Mouse (Mus musculus) C2C12 (cell line): ENCODE results near the gene Wnk1. TPM values are rescaled to one million over a fixed set of nuclear protein-coding genes. Genes with fewer than 3 reads are reported as not detected.
A peak's percentile ranks its signal among the peaks of the same experiment; 100 is the strongest.

Experiments used
- H3K27me3 ChIP-seq: one replicate; pipeline ENCODE4 v1.6.1; 2011; ENCODE audit not compliant: control insufficient read depth, insufficient read depth, insufficient read length
- H3K36me3 ChIP-seq: one replicate; pipeline ENCODE4 v1.6.1; 2011; ENCODE audit not compliant: control insufficient read depth, insufficient read depth
- H3K4me3 ChIP-seq: one replicate; pipeline ENCODE4 v1.5.1; 2011; ENCODE audit warnings: mild to moderate bottlenecking, control low read depth; ENCODE audit not compliant: poor library complexity, insufficient read depth, severe bottlenecking
- H3K79me2 ChIP-seq: one replicate; pipeline ENCODE4 v1.6.1; 2011; ENCODE audit not compliant: control insufficient read depth, insufficient read depth
- H3K79me3 ChIP-seq: one replicate; pipeline ENCODE4 v1.6.1; 2011; ENCODE audit warnings: low read depth, control low read depth
- H3ac ChIP-seq: one replicate; pipeline ENCODE3; 2011; ENCODE audit warnings: low read depth; ENCODE audit not compliant: control insufficient read depth, insufficient read length
- CEBPB ChIP-seq: IDR thresholded peaks from one replicate; pipeline ENCODE4 v1.6.1; 2011; ENCODE audit warnings: low read depth, mild to moderate bottlenecking, control low read depth, moderate library complexity
- CTCF ChIP-seq: IDR thresholded peaks from one replicate; pipeline ENCODE4 v1.5.1; 2011; ENCODE audit not compliant: control insufficient read depth, insufficient read depth, insufficient read length
- FOSL1 ChIP-seq: IDR thresholded peaks from one replicate; pipeline ENCODE4 v1.8.0; 2011; ENCODE audit warnings: mild to moderate bottlenecking, low read length; ENCODE audit not compliant: poor library complexity, insufficient read depth, severe bottlenecking
- MAX ChIP-seq: IDR thresholded peaks from one replicate; pipeline ENCODE4 v1.6.1; 2011; ENCODE audit warnings: mild to moderate bottlenecking, control low read depth
- MYOD1 ChIP-seq: IDR thresholded peaks from one replicate; pipeline ENCODE4 v1.6.1; 2011; ENCODE audit warnings: low read depth; ENCODE audit not compliant: control insufficient read depth, insufficient read length
- MYOG ChIP-seq: IDR thresholded peaks from one replicate; pipeline ENCODE4 v1.6.1; 2011; ENCODE audit not compliant: control insufficient read depth, insufficient read length; ENCODE audit errors: extremely low read depth
- USF1 ChIP-seq: IDR thresholded peaks from one replicate; pipeline ENCODE4 v1.6.1; 2011; ENCODE audit warnings: low read depth, mild to moderate bottlenecking, control low read depth, moderate library complexity
- polyA plus RNA-seq: library from polyadenylated mRNA; unstranded; fragments of >200 nt; fragmentation: generic; extraction: Trizol; gene quantifications from one replicate; pipeline ENCODE4 v1.2.1, GENCODE M21; 2012; ENCODE audit warnings: missing spikeins

Gene Wnk1
- polyA plus RNA-seq, 1 experiment: 63.8 TPM

GRCm38 (mm10) chr6:120037636-120038365 is 671 bp downstream of the Wnk1 start:
- H3K36me3 ChIP-seq: peaks cover 39% of the 10 kb centered on the region
- peak overlapping the region; percentile 81 for H3K4me3 ChIP-seq
- TF ChIP-seq CEBPB: no peak
- TF ChIP-seq CTCF: no peak
- no peak for TF ChIP-seq FOSL1
- TF ChIP-seq MYOD1: no peak
- no peak for TF ChIP-seq MYOG
- no peak for TF ChIP-seq USF1
- no peak for TF ChIP-seq MAX
- peaks cover 56% of the 10 kb centered on the region for H3K79me2 ChIP-seq
- peak overlapping the region; percentile 99 for H3ac ChIP-seq
- H3K27me3 ChIP-seq: no peaks in the 10 kb centered on the region
- peaks cover 47% of the 10 kb centered on the region for H3K79me3 ChIP-seq

- Histone ChIP-seq H3K27me3 (no peaks in the 10 kb centered on the region), H3K36me3 (peaks cover 46% of the 10 kb centered on the region), H3K79me3 (peaks cover 54% of the 10 kb centered on the region), H3K79me2 (peaks cover 63% of the 10 kb centered on the region), H3ac (peak overlapping the region; percentile 99), H3K4me3 (peak overlapping the region; percentile 81)
- TF ChIP-seq MYOD1 (no peak), FOSL1 (no peak), CTCF (peak; percentile 25), MAX (no peak), MYOG (no peak)
Observed at GRCm38 (mm10) chr6:120037004-120037635, 1.4 kb downstream of the Wnk1 start.

GRCm38 (mm10) chr6:120024577-120024976 is 13.9 kb downstream of the Wnk1 start:
- peaks cover 41% of the 10 kb centered on the region for H3K36me3 ChIP-seq
- no peak overlapping the region for H3ac ChIP-seq
- peaks cover 98% of the 10 kb centered on the region for H3K79me3 ChIP-seq
- H3K27me3 ChIP-seq: no peaks in the 10 kb centered on the region
- H3K4me3 ChIP-seq: no peak overlapping the region
- peaks cover 100% of the 10 kb centered on the region for H3K79me2 ChIP-seq
- TF ChIP-seq CTCF: no peak
- TF ChIP-seq MYOG: no peak
- TF ChIP-seq FOSL1: no peak
- no peak for TF ChIP-seq MAX
- no peak for TF ChIP-seq MYOD1
- TF ChIP-seq CEBPB: no peak
- no peak for TF ChIP-seq USF1

- no peak overlapping the region for H3ac ChIP-seq
- peaks cover 40% of the 10 kb centered on the region for H3K36me3 ChIP-seq
- peaks cover 98% of the 10 kb centered on the region for H3K79me3 ChIP-seq
- peaks cover 100% of the 10 kb centered on the region for H3K79me2 ChIP-seq
- H3K4me3 ChIP-seq: no peak overlapping the region
- TF ChIP-seq FOSL1 (no peak), USF1 (no peak), MAX (no peak), MYOD1 (no peak), CTCF (no peak), MYOG (no peak), CEBPB (no peak)
- no peaks in the 10 kb centered on the region for H3K27me3 ChIP-seq
Observed at GRCm38 (mm10) chr6:120023746-120024145, 14.7 kb downstream of the Wnk1 start.

- Histone ChIP-seq H3ac (no peak overlapping the region), H3K4me3 (no peak overlapping the region), H3K79me2 (peaks cover 100% of the 10 kb centered on the region), H3K79me3 (peaks cover 98% of the 10 kb centered on the region), H3K27me3 (no peaks in the 10 kb centered on the region), H3K36me3 (peaks cover 34% of the 10 kb centered on the region)
- no peak for TF ChIP-seq MYOD1
- TF ChIP-seq MAX: no peak
- no peak for TF ChIP-seq CTCF
- TF ChIP-seq CEBPB: no peak
- TF ChIP-seq USF1: no peak
- no peak for TF ChIP-seq FOSL1
- TF ChIP-seq MYOG: no peak
Observed at GRCm38 (mm10) chr6:120022042-120022441, 16.4 kb downstream of the Wnk1 start.
